Mouse (Mus musculus): Measurements from ENCODE around the gene Nr2f2. TPM values are rescaled to one million over a fixed set of nuclear protein-coding genes. Genes with fewer than 3 reads are reported as not detected.

Gene Nr2f2
- polyA plus RNA-seq, 1 experiment from 2014 or later = 62.3 TPM

DNA sequence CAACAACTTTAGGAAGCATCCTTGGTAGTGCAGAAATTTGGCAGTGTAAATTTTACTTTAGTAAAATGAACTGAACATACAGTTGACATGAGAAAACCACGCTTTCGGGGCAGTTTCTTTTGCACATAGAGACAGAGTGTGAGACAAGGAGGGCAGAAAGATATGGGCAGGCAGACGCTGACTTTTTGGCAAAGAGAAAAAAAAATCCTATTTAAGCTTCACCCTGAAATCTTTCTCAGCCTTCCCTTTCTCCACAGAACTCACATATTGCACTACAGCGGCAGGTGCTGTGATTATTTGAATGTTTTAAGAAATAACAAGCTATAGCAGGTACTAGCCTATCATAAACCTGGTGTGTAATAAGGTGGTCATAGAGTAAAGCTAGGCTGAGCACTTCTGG lies 3.2 kb downstream of the Nr2f2 start:
- Histone ChIP-seq H3K4me2 (replicated peaks) (peak overlapping the region; percentile 47), H3K27ac (no peak overlapping the region), H3K4me3 (peak overlapping the region; percentile 16), H3K27me3 (peaks cover 27% of the 10 kb centered on the region), H3K9ac (peak overlapping the region; percentile 27; the same call in 1 of the 2 replicates), H3K4me1 (peaks cover 18% of the 10 kb centered on the region), H3K9me3 (no peaks in the 10 kb centered on the region), H3K36me3 (0 out of 2 replicates have a peak, but pooled peaks cover 4% of the 10 kb centered on the region)
- no peak for ATAC-seq (ENCODE audit: low FRiP score, low read depth)
- 33% methylated on average over 4 of the region's 4 CpGs for WGBS

DNA sequence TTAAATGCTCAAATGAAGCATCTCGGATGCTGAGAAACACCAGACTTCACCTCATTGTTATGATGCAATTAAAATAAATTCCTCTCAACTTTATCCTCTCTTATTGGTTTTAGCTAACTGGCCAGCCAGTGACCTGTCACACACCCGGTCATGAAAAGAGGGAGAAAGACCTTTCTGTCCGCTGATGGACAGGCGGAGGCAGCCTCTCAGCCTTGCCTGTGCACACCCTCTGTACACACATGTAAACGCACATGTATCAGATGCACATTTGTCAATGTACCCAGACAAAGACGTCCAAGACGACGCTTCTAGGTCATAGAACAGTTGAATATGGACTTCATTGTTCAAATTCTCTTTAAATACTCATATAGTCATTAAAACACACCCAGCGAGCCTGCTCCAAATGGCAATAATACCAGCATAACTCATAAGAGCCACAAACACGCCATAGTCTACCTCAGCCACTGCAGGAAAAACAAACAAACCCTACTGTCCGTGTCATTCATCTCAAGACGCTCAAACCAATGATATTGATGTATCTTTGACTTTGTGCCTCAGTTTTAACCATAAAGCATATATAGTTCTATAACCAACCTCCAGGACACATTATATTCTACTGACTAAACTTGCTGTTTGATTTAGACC lies 3.9 kb downstream of the Nr2f2 start:
- H3K9ac ChIP-seq = peak overlapping the region; percentile 67; the same call in 1 of the 2 replicates
- 11% methylated on average over 12 of the region's 12 CpGs for WGBS
- peaks cover 20% of the 10 kb centered on the region for H3K27me3 ChIP-seq
- no peak for ATAC-seq (ENCODE audit: low FRiP score, low read depth)
- H3K4me3 ChIP-seq = peak overlapping the region; percentile 84
- peak overlapping the region; percentile 85 for H3K4me2 ChIP-seq (replicated peaks)
- H3K27ac ChIP-seq = no peak overlapping the region; the same call in 1 of the 2 replicates
- no peaks in the 10 kb centered on the region for H3K9me3 ChIP-seq
- H3K4me1 ChIP-seq = peaks cover 22% of the 10 kb centered on the region
- H3K36me3 ChIP-seq = peaks cover 11% of the 10 kb centered on the region

DNA sequence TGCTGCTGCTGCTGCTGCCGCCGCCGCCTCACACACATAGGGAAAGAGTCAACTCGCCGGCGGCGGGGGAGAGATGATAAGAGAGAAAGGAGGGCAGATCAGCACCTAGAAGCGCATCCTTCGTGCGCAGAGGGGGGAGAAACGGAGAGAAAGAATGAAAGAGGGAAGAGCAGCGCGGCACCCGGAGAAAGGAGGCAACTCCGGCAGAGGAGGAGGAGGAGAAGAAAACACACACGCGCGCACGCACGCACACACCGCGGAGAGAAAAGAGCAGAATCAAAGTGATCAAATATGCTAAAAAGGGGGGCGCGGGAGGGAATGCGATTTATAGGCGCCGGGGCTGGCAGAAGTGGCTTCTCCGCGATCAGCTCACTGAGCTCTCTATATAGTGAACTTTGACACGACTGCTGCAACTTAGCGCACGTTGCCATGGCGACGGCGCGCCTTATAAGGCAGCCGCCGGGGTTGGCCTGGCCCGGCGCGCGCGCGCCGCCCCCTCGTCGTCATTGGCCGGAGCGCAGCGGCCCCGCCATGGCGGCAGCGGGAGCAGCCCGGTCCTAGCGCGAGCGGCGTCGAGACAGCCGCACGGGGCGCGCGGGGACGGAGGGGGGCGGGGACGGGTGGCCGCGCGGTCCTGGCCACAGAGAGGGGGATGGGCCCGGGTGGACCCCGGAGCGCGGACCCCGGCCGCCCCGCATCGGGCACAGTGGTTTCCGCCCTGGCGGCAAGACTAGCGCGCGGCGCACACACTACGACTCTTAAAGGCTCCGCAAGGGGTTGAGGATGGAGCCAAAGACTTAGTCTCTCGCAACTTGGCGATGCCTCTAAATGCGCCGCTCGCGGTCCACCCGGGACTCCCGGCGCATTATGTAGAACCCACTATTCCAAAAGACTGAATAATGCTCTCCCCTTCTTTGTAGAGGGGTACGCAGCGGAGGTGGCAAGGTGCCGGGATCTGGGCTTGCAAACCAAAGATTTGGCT lies 4.9 kb downstream of the Nr2f2 start:
- Histone ChIP-seq H3K4me3 (peak overlapping the region; percentile 84), H3K4me1 (peaks cover 31% of the 10 kb centered on the region), H3K27ac (peak overlapping the region; percentile 100), H3K9me3 (no peaks in the 10 kb centered on the region), H3K36me3 (peaks cover 21% of the 10 kb centered on the region), H3K27me3 (peaks cover 12% of the 10 kb centered on the region), H3K9ac (peak overlapping the region; percentile 99), H3K4me2 (replicated peaks) (peak overlapping the region; percentile 85)
- peak; percentile 91 for ATAC-seq (ENCODE audit: low FRiP score, low read depth)
- under 1% methylated on average over 90 of the region's 98 CpGs for WGBS

DNA sequence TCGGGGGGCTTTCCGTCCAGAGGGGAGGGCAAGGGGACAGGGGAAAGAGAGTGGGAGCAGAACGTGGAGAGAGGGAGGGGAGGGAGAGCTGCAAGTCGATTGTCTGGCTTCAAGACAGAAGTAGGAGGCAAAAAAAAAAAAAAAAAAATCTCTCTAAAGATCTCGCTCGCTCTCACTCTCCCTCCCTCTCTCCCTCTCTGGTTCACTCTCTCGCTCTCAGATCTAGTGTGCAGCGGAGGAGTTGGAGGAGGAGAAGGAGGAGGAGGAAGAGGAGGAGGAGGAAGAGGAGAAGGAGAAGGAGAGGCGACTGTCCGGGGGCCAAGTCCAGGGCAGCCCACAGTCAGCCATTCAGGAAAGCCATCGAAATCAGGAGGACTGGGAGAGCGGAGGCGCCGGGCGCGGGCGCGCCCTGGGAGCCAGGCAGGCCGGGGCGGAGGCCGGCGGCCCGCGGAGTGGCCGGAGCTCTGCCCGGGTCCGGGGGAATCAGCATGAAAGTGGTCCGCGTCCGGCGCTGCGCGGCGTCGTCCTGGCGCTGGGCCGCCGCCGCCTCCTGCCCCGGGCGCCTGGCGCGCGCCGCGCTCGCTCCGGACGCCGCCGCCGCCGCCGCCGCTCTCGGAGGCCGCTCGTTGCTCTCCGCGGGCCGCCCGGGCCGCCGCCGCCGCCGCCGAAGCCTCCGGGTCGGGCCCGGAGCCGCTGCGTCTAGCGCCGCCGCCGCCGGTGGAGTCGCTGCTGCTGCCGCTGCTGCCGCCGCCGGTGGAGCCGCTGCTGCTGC lies 5.7 kb downstream of the Nr2f2 start:
- no peak for ATAC-seq (ENCODE audit: low FRiP score, low read depth)
- Histone ChIP-seq H3K9me3 (no peaks in the 10 kb centered on the region), H3K4me1 (peaks cover 37% of the 10 kb centered on the region), H3K4me3 (peak overlapping the region; percentile 84), H3K36me3 (peaks cover 29% of the 10 kb centered on the region), H3K27ac (peak overlapping the region; percentile 100), H3K4me2 (replicated peaks) (peak overlapping the region; percentile 85), H3K27me3 (peaks cover 14% of the 10 kb centered on the region), H3K9ac (peak overlapping the region; percentile 99)
- 1% methylated on average over 53 of the region's 84 CpGs for WGBS

DNA sequence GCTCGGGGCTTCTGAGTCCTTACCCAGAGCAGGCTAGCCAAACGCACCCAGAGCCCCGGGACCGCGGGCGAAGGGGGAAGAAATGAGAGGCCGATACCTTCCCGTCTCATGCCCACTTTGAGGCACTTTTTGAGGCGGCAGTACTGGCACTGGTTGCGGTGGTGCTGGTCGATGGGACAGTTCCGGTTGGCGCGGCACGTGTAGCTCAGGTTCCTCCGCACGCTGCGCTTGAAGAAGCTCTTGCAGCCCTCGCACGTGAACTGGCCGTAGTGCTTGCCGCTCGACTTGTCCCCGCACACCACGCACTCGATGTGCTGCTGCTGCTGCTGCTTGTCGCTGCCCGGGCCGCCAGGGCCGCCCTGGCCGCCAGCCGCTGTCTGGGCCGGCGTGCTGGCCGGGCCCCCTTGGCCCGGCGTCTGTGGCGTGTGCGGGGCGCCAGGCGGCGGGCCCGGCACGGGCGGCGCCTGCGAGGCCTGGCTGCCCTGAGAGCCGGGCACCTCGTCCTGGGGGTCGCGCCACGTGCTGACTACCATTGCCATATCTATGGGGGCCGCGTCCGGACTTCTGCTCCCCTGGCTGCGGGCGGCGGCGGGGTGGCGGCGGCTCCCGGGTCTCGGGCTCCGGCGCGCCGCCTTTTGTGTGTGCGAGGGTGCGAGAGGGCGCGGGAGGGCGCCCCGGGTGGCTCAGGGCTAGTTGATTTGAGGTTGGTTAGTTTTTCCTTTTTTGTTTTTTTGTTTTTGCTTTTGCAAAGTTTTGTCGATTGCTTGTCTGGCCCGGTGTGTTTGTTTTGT lies 6.5 kb downstream of the Nr2f2 start:
- H3K36me3 ChIP-seq = peaks cover 35% of the 10 kb centered on the region
- under 1% methylated on average over 69 of the region's 75 CpGs for WGBS
- peak overlapping the region; percentile 100 for H3K27ac ChIP-seq
- H3K9ac ChIP-seq = peak overlapping the region; percentile 99
- no peaks in the 10 kb centered on the region for H3K9me3 ChIP-seq
- H3K4me3 ChIP-seq = peak overlapping the region; percentile 84
- H3K4me1 ChIP-seq = peaks cover 37% of the 10 kb centered on the region
- H3K4me2 ChIP-seq (replicated peaks) = peak overlapping the region; percentile 85
- peaks cover 16% of the 10 kb centered on the region for H3K27me3 ChIP-seq
- no peak for ATAC-seq (ENCODE audit: low FRiP score, low read depth)

DNA sequence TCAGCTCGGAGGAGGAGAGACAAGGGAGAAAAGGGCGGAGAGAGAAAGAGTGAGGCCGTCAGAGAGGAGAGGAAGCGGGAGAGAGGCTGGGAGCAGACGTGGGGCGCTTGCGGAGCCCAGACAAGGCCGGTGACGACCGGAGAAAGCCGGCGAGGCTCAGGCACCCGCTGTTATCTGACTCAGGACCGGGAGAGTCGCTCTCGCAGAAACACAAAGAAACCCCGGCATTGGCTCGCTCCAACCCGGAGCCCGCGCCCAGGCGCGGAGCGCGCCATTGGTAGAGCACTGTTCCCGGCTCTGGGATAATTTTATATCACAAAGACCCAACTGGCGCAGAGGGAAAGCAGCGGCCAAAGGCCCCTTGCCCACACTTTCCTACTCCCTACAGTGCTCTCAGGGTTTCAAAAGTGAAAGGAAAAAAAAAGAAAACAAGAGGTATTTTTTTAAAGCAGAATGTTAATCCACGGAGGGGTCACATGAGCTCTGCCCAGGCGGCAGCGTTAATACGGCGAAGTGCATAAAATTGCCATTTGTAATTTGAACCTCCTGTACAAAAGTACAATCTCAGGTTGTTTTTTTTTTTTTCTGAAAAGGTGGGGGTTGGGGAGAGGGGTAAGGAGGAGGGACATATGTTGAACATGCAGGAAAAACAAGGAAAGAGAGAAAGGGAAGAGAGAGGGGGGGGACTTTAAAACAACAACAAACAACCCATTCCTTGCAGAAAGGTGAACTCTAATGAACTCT lies 7.5 kb downstream of the Nr2f2 start:
- 0 out of 2 replicates have a peak, but pooled peaks have one; percentile 3 for ATAC-seq (ENCODE audit: low FRiP score, low read depth)
- peak overlapping the region; percentile 100 for H3K27ac ChIP-seq
- peak overlapping the region; percentile 99 for H3K9ac ChIP-seq
- H3K4me2 ChIP-seq (replicated peaks) = peak overlapping the region; percentile 85
- no peaks in the 10 kb centered on the region for H3K9me3 ChIP-seq
- H3K4me3 ChIP-seq = peak overlapping the region; percentile 84
- peaks cover 37% of the 10 kb centered on the region for H3K36me3 ChIP-seq
- H3K27me3 ChIP-seq = peaks cover 16% of the 10 kb centered on the region
- WGBS = under 1% methylated on average over 33 of the region's 33 CpGs
- H3K4me1 ChIP-seq = peaks cover 39% of the 10 kb centered on the region

DNA sequence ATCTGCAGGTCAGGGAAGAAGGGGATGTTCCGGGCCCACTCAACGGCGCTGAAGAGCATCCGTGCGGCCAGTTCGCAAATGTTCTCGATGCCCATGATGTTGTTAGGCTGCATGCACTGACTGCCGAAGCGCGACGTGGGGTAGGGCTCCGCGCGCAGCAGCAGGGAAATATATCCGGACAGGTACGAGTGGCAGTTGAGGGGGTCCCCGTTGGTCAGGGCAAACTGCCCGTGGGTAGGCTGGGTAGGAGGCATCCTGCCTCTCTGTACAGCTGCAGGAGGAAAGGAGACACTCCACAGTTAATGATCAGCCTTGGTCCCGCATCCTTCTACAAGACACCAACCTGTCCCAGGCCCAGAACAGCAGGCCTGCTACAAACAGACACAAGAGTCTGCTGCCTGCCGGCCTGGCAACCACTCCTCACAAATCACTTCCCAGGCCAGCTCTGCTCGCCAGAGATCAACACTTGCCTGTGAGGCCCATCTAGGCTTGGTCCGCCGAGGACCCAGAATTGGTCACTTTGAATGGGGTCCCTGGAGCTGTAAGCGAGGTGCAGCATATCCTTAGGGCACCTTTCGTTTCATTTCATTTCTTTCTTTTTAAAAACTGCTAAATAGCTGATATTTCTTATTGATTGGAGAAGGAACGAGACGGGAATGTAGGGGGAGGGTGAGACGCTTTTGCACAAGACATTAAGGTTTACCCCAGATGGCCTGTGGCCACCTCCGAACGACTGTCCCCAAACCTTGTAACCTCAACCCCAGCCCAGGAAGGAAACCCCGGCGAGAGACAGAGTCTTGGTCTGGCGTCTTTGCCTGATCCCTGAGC lies 8.3 kb downstream of the Nr2f2 start:
- peaks cover 37% of the 10 kb centered on the region for H3K36me3 ChIP-seq
- H3K4me1 ChIP-seq = peaks cover 39% of the 10 kb centered on the region
- peak overlapping the region; percentile 85 for H3K4me2 ChIP-seq (replicated peaks)
- peaks cover 12% of the 10 kb centered on the region for H3K27me3 ChIP-seq
- WGBS = 2% methylated on average over 33 of the region's 33 CpGs
- peak overlapping the region; percentile 99 for H3K9ac ChIP-seq
- ATAC-seq (ENCODE audit: low FRiP score, low read depth) = no peak
- H3K9me3 ChIP-seq = no peaks in the 10 kb centered on the region
- peak overlapping the region; percentile 84 for H3K4me3 ChIP-seq
- peak overlapping the region; percentile 100 for H3K27ac ChIP-seq

DNA sequence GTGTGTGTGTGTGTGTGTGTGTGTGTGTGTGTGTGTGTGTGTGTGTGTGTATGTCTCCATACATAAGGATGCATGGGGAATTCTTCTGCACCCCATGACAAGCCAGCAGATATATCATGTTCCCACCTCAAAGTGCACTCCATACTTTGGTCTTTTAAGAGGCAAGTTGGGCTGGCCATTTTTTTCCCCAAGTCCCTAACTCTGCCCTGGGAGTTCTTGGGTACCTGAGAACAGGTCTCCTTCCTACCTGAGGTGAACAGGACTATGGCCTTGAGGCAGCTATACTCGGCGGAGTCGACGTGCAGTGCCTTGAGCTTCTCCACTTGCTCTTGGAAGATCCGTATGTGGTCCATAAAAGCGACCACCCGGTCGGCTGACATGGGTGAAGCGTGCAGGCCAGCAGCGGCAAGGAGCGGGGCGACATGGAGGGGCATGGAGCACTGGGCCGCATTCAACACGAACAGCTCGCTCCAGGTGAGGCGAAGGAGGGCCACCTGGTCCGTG lies 9.0 kb downstream of the Nr2f2 start:
- WGBS = 7% methylated on average over 17 of the region's 17 CpGs
- Histone ChIP-seq H3K9me3 (no peaks in the 10 kb centered on the region), H3K4me3 (peak overlapping the region; percentile 84), H3K4me1 (peaks cover 44% of the 10 kb centered on the region), H3K27ac (peak overlapping the region; percentile 100), H3K4me2 (replicated peaks) (peak overlapping the region; percentile 85), H3K27me3 (peaks cover 8% of the 10 kb centered on the region), H3K36me3 (peaks cover 37% of the 10 kb centered on the region), H3K9ac (peak overlapping the region; percentile 99)
- ATAC-seq (ENCODE audit: low FRiP score, low read depth) = no peak

DNA sequence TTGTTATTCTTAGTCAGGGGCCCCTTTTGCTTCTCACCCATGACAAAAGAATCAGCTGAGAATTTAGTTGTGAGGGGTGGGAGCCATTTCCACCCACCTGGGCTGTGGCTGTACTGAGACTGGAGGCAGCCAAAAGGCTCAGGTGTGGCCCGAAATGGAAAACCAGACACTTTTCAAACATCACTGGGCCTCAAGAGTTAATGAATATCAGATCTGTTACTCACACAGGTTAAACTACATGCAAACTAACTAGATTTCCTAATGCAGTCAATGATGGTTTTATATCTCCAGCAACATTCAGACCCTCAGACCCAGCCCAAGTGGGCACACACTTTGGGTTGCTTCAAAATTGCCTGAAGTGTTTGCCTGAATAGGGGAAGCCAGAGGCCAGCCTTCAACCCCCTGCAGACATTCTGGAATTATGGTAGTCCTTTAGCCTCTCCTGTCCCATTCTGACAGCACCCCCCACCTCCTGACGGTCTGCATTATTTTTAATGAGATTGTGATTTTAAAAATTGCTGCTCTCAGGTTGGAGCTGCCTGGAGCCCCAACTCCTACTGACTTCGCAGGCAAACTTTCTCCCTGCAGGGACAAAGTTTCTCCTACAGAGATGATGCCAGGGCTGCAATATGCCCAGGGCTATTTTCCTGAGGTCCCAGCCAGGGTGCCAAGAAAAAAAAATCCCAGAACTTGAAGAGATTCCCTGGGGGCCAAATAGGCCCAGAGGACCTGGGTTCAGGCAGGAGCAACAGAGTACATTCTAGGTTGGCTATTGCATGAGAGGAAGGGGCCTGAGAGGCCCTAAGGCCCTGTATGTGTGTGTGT lies 9.6 kb downstream of the Nr2f2 start:
- Histone ChIP-seq H3K4me1 (peaks cover 42% of the 10 kb centered on the region), H3K27ac (peak overlapping the region; percentile 100; the same call in 1 of the 2 replicates), H3K4me2 (replicated peaks) (peak overlapping the region; percentile 85), H3K9ac (peak overlapping the region; percentile 99), H3K27me3 (peaks cover 5% of the 10 kb centered on the region; the same call in 1 of the 2 replicates), H3K36me3 (peaks cover 37% of the 10 kb centered on the region), H3K9me3 (no peaks in the 10 kb centered on the region), H3K4me3 (peak overlapping the region; percentile 84)
- ATAC-seq (ENCODE audit: low FRiP score, low read depth) = no peak
- WGBS = 31% methylated on average over 3 of the region's 3 CpGs
